Mouse (Mus musculus): Measurements from ENCODE around the gene Golga4. TPM values are rescaled to one million over a fixed set of nuclear protein-coding genes. Genes with fewer than 3 reads are reported as not detected.

The Golga4 gene
- total RNA-seq, 2 experiments from 2014 or later, result 79.6 to 81.9 TPM

DNA sequence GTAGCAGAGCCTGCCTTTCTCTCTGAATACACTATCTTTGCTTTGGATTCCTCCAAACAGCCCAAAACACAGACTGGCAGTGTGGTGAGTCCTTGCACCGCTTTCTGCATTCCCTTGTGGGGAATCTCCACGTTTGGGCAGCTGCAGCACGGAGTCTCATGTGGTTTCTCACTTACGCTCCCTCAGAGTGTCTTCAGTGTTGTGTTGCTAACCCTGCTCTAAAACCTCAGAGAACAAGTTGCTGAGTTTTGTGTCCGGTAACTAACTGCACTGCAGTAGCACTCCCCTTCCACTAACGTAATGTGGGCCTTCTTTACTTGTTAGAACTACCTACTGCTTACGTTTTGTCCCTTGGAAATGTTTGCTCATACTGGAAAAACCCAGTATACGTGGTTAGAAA lies 13.0 kb downstream of the Golga4 start:
- intact Hi-C loops (cut with DNase I), result no loop called here
- no peak for DNase-seq

DNA sequence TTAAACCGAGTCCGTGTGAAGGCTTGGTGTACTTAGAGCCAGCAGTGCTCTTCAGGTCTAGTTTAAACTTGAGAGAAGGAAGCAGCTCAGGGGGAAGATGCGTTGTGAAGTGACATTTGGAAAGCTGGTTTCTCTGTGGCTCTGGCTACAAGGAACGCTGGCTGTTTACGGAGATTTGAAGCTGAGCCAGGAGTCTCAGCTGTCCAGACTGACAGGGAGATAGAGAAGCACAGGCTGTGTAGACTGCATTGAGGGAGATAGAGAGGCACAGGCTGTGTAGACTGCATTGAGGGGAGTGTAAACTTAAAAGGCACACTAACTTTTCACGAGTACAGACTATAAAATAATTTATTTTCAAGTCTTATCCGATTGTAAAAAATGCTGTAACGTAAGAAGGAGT lies 13.9 kb downstream of the Golga4 start:
- intact Hi-C loops (cut with DNase I), result no loop called here
- peak; percentile 38 for DNase-seq

DNA sequence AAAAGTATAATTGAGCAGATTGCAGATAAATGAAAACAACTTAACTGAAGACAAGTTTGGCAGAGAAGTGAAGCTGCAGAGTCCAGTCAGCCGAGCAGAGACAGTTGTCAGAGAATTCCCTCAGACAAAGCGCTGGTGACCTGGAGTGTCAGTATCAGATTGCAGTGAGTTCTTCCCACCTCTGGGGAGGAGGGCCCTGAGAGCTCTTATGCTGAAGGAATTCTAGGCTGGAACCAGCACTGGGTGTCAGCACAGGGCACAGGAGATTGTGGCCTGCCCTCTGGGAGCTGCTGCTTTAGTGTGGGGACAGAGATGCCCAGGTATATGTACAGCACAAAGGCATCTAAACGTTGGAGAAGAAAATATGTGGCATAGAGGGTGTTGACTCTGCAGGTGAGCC lies 14.8 kb downstream of the Golga4 start:
- intact Hi-C loops (cut with DNase I), result no loop called here

DNA sequence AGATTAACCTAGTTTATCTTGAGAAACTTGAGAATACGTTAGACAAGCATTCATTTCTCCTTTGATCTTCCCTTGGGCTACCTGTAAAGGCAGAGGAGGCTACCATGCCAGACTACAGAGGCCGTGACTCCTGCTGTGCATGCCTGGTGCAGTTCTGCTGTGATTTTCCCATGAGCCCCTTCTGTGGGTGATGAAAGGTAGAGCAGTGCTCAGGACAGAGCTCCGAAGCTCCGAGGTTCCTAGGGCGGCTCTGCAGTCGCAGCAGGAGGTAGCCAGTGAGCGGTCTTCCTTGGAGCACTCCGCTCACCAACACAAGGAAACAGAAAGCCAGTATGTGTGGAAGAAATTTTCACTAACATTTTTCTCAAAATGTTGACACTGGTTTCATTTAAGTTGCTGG lies 15.6 kb downstream of the Golga4 start:
- DNase-seq, result no peak
- intact Hi-C loops (cut with DNase I), result no loop called here

More for the DNA sequence above, 14.8 kb downstream of the Golga4 start:
- DNase-seq, result no peak

DNA sequence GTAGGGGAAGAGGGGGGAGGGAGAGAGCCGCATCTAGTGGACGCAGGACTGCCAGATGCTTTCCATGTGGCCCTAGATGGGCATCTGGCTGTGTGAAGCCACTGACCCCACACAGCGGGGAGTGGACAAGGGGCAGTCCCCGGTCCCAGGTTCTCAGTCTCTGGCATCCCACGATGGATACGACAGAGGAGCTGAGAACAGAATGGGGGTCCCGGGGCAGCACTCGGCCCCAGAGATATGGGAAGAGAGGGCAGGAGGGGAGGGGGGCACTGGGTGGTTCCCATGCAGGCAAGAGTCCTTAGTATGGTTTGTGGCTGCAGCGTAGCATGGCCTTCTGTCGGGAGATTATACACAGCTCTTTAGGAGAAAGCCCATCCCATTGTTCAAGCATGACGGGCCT lies 17.7 kb downstream of the Golga4 start:
- intact Hi-C loops (cut with DNase I), result no loop called here
- DNase-seq, result no peak

DNA sequence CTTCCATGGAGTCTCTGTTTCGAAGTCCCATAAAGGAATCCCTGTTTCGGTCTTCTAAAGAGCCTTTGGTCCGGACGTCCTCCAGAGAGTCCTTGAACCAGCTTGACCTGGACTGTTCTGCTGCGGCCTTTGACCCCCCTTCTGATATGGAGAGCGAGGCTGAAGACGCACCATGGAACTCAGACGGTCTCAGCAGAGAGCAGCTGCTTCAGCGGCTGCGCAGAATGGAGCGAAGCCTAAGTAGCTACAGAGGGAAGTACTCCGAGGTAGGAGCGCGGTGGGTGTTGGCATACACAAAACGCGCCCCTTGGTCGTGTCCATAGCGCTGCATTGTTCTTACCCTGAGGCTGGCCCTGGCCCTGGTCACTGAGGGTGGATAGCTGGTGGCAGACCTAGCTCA lies 21.0 kb downstream of the Golga4 start:
- intact Hi-C loops (cut with DNase I), result no loop called here
- DNase-seq, result no peak

DNA sequence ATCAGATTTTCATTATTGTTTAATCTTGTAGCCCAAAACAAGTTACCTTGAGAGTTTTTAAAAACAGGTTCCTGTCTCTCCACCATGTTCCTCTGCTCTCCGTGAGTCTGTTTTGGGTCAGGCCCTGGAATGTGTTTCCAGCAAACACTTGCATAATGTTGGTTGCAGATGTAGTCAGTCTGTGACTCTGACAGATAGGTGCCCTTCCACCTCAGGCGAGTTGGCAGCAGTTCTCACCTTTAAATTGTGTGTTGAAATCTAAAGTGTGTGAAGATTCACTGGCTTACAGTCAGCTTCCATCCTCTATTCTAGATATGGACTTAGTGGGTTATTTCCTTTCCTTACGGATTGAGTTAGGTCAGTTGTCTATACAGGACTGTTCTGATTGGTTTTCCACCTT lies 23.7 kb downstream of the Golga4 start:
- intact Hi-C loops (cut with DNase I), result no loop called here
- DNase-seq, result no peak

DNA sequence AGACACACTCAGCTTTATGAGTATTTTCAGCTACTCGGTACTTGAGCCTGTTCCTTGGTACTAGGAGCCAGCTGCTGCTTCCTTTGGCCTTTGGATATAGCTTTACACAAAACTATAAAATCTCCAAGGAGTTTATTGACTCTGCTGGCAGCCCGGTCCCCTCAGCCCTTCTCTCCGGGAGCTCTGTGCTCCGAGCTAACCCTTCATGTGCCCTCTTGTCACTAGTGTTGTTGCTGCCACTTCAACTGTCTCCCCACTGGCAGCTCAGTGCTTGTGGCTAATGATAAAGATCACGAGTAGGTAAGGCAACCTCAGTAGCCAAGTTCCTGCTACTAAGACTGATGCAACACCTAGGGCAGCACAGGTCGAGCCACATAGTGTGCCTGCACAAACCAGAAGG lies 24.6 kb downstream of the Golga4 start:
- DNase-seq, result no peak
- intact Hi-C loops (cut with DNase I), result no loop called here

DNA sequence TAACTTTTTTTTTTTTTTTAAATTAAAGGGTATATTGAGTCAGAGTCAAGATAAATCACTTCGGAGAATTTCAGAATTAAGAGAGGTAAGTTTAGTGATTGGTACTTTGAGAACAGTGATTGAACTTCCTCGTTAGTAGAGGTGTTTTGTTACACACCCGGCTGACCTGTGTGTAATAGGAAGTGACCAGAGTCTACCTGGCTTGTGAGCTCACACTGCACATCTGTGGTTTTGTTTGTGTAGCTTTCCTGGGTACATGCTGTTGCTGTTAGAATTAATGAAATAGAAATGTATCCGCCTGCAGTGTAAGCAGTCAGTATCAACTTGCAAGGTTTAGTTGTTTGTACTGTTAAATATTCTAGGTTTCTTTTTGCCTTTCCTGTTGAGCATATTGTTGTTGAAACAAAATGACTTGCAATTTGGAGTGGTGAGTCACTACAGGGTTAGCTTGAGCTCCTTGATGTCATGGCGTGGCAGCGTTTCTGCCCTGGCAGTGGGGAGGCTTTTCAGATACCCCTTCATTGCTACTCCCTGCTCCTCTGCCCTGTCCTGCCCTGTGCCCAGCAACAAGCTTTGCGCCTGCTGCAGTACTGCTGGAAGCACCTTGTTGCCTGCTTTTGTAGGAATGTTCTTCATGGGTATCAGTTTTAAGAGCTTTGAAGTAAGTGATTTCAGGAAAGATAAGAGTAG lies 26.6 kb downstream of the Golga4 start:
- intact Hi-C loops (cut with DNase I), result no loop called here
- no peak for DNase-seq

DNA sequence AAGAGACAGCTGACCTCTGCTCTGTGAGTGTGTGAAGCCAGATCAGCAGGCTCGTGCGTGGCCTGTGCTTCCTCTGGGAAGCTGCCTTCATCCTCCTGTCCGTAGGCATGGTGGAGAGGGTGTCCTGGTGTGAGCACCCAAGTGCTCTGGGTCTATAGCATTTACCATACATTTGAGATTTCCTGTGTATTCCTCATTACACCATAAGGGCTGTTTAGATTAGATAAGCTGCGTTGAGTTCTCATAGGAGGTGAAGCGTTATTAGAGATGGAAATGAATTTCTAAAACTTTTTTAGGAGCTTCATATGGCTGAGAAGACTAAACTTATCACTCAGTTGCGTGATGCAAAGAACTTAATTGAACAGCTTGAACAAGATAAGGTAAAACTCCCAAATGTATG lies 30.9 kb downstream of the Golga4 start:
- intact Hi-C loops (cut with DNase I), result no loop called here

DNA sequence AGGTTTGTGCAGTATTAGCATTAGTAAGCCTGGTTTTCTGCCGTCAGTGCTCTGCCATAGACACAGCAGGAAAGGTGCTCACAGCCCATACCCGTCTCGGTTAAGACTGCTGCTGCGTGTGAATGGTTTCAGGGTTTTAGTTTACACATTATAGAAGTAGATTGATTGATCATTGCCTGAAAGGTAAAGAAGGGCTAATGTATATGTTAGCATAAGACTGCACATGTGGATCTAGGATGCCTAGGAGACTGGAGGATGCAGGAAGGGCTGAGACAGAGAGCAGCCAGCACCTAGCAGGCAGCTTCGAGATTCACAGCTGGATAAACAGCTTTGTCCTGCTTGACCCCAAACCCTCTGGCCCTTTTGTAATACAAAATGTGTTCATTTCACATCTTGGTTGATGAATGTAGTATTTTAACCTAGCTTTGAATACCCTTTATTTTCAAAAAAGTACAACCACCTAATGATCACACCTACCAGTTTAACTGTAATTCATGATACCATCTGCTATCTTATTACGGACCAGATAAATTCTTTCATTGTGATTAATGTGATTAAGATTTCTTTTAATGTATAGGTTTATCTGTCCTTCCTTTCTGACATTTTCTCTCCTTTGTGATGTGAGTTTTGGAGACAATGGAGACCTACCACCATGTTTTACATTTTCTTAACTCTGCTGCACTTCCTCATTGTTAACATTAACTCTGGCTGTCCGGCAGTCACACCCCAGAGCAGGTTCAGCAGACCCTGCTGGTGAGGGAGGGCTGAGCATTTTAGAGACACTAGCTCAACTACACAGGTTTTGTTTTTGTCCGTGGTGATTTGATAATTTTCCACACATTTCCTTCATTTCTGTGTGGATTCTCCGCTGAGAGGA lies 31.6 kb downstream of the Golga4 start:
- no peak for DNase-seq
- intact Hi-C loops (cut with DNase I), result no loop called here

More for the DNA sequence above, 30.9 kb downstream of the Golga4 start:
- no peak for DNase-seq

DNA sequence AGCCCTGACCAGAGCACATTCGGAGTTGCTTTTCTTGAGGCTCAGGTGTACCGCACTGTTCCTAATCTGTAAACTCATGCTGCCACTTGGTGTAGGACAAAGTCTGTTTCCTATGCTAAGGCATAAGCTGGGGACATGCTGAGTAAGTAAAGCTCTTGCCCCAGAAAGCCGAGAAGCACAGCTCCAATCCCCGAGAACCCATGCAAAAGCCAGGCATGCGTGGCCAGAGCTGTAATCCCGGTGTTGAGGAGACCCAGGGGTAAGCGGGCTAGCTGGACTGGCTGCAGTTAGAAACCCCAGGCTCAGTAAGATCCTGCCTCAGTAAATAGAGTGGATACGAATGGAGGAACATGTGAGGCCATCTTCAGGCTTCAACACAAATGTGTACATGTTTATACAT lies 35.8 kb downstream of the Golga4 start:
- no peak for DNase-seq
- intact Hi-C loops (cut with DNase I), result no loop called here

DNA sequence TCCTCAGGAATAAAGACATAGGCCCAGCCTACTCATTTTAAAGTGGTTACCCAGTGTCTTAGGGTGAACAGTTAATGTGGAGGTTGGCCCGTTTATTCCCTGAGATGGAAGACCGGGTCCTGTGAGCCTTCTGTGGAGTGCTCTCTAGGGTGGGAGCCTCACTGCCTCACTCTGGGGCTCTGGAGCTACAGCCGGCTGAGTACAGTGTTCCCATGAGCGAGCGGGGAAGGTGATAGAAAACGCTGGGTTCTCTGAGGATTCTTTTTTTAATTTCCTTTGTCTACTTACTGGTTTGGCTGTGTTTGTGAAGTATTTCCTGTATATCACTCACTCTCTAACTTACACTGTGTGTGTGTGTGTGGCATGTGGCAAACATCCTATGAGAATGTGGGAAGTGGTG lies 39.1 kb downstream of the Golga4 start:
- intact Hi-C loops (cut with DNase I), result no loop called here
- no peak for DNase-seq

DNA sequence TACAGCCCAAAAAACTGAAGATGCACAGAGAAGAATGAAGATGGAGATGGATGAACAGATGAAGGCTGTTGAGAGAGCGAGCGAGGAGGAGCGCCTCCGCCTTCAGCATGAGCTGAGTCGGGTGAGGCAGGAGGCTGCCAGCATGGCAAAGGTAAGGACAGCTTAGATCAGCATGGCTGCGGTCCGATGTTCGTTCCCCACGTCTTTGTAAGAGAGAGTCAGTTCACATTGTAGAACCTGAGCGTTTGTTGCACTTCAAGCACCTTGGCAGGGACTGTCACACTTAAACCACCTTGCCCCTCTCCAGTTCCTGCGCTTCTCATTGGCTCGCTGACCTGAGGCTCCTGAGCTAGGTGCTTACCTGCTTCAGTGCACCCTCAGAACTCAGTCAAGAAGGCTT lies 42.6 kb downstream of the Golga4 start:
- no peak for DNase-seq
- intact Hi-C loops (cut with DNase I), result no loop called here

DNA sequence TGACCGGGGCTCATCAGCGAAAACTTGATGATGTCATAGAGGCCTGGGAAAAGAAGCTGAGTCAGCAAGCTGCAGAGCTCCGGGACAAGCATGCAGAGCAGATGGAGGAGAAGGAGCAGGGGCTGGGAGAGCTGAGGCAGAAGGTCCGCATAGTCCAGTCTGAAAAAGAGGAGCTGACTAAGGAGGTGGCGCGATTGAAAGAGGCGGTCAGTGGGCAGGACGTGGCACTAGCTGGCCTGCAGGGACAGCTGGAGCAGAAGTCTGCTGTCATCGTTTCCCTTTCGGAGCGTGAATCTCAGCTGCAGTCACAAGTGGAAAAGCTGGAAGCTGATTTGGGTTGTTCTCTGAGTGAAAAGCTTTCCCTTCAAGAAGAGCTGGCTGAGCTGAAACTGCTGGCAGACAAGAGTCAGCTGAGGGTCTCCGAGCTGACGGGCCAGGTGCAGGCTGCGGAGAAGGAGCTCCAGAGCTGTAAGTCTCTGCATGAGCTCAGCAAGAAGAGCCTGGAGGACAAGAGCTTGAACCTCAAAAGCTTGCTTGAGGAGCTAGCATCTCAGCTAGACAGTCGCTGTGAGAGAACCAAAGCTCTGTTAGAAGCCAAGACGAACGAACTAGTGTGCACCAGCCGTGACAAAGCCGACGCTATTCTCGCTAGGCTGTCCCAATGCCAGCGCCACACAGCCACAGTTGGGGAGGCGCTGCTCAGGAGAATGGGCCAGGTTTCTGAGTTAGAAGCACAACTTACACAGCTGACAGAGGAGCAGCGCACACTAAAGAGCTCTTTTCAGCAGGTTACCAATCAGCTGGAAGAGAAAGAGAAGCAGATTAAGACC lies 51.1 kb downstream of the Golga4 start:
- DNase-seq, result peak; percentile 35
- intact Hi-C loops (cut with DNase I), result no loop called here

DNA sequence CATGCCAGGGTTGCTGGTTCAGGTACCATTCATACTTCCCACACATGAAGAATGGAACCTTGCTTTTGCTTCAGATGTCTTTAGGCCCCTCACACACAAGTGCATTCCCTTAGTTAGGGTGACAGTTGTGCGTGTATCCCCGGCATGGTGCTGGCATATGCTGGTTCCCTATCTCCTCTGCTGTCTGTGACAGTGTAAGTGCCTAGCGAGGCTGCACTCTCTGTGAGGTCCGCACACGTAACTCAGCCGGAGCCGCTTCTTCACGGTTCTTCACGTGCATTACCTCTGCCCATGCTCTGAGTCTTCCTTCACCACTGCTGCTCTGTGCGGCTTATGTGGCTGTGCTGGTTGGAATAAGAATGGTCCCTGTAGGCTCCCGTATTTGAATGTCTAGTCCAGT lies 57.3 kb downstream of the Golga4 start:
- DNase-seq, result no peak

DNA sequence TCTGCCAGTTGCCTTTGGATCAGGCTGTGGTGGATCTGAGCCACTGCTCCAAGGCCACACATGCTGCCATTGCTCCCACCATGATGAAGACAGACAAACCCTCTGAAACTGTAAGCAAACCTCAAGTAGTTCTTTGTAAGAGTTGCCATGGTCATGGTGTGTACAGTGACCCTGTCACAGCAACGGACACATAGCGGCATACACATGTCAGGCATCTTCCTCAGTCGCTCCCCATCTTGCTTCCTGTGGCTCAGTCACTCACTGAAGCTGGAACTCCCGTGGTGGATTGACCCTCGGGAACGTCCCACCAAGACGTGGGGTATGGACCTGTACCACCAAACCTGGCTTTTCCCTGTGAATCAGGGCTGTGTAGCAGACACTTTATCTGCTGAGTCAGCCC lies 57.8 kb downstream of the Golga4 start:
- DNase-seq, result no peak
- intact Hi-C loops (cut with DNase I), result no loop called here

More for the DNA sequence above, 57.3 kb downstream of the Golga4 start:
- intact Hi-C loops (cut with DNase I), result no loop called here

DNA sequence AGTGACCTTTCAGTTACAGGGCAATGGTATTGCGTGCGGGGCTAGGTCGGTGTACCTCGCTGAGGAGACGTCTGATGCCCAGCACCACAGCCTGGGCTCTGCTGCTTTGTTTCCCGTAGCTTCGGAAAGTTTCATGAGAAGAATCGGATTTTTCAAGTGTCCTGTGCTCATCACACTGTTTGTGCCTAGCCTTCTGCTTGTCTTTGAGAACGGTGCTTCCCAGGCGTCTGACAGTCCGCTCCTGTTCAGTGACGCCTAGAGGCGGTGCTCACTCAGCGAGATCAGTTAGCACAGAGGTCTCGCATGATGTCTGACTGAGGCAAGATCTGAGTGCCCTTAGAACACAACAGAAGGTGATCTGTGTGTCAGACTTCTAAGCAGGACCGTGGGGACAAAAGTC lies 58.6 kb downstream of the Golga4 start:
- intact Hi-C loops (cut with DNase I), result no loop called here
- DNase-seq, result no peak

DNA sequence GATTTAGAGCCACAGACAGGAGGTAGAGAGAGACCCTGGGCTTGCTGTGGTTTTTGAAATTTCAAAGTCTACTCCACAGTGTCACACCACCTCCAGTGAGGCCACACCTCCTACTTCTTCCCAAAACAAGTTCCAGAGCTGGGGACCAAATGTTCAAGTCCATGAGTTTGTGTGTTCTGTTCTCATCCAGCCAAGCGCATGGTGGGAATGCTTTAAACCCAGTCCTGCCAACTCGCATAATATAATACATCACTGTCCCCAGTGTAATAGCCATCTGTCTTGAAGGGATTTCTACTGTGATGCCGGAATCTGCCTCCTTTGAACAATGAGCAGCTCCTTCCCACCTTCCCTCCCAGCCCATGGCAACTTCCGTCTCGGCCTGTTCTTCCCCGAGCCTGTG lies 63.3 kb downstream of the Golga4 start:
- intact Hi-C loops (cut with DNase I), result no loop called here
- DNase-seq, result no peak

DNA sequence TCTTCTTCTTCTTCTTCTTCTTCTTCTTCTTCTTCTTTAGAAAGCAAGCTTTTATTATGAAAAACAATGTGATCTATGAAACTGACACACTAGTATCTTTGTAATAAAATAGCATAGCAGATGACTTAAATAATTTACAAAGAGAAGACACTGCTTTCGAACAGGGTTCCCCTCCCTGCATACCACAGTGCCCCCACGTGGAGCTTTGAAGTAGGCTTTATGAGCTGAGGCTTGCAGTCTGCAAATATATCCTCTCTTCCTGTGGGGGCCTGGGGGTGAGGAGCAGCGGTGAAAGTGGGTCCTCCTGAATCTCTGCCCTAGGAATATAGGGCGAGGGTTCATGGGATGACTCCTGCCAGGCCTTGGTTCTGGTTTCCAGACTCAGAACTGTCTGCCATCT lies 64.8 kb downstream of the Golga4 start:
- intact Hi-C loops (cut with DNase I), result no loop called here
- DNase-seq, result no peak

DNA sequence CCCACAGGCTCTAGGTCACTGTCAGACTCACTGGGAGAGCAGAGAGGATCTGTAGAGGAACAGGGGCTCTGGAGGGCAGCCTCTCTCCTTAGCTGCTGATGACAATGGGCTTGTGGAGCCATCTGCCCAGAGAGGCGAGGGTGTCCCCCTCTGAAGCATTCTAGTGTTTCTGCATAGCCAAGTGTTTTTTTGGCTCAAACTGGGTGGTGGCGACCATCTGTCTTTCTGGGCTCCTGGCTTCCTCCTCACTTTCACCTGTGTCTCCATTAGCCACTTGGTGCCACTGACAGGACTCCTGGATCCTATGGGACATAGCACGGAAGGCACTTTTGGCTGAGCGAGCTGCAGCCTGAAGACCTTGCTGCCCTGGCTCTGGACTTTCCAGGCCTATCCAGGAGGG lies 65.6 kb downstream of the Golga4 start:
- intact Hi-C loops (cut with DNase I), result no loop called here
- DNase-seq, result no peak

All from left cerebral cortex, postnatal 4 days (tissue).